Mouse (Mus musculus) heart, embryonic 12.5 days (tissue): Measurements from ENCODE around the gene Cd83. TPM values are rescaled to one million over a fixed set of nuclear protein-coding genes. Genes with fewer than 3 reads are reported as not detected.

Experiments
- ATAC-seq: fragments of 200-750 bp; cut with Nextera tagmentation; 2 replicates; pipeline ENCODE4 v1.8.0; 2017; ENCODE audit warnings: moderate TSS enrichment, moderate library complexity; ENCODE audit not compliant: insufficient number of reproducible peaks, low FRiP score
- H3K27ac ChIP-seq: fragments of 300-500 bp; sonication (generic); 2 replicates; pipeline ENCODE4 v1.5.1; 2016; ENCODE audit warnings: mild to moderate bottlenecking, moderate library complexity; ENCODE audit not compliant: poor library complexity, severe bottlenecking
- H3K27me3 ChIP-seq: fragments of 300-500 bp; sonication (generic); replicated peaks from 2 replicates; pipeline ENCODE4 v1.6.1; 2016; ENCODE audit warnings: mild to moderate bottlenecking, moderate library complexity
- H3K36me3 ChIP-seq: fragments of 300-500 bp; sonication (generic); 2 replicates; pipeline ENCODE4 v1.6.1; 2016; ENCODE audit warnings: mild to moderate bottlenecking, moderate library complexity
- H3K4me1 ChIP-seq: fragments of 300-500 bp; sonication (generic); replicated peaks from 2 replicates; pipeline ENCODE4 v1.6.1; 2016; ENCODE audit warnings: mild to moderate bottlenecking
- H3K4me2 ChIP-seq: fragments of 300-500 bp; sonication (generic); 2 replicates; pipeline ENCODE4 v1.6.1; 2016; ENCODE audit warnings: mild to moderate bottlenecking, moderate library complexity
- H3K4me3 ChIP-seq: fragments of 300-500 bp; sonication (generic); 2 replicates; pipeline ENCODE4 v1.5.1; 2016; ENCODE audit warnings: mild to moderate bottlenecking
- H3K9ac ChIP-seq: fragments of 300-500 bp; sonication (generic); 2 replicates; pipeline ENCODE4 v1.6.1; 2016; ENCODE audit warnings: mild to moderate bottlenecking, moderate library complexity
- H3K9me3 ChIP-seq: fragments of 300-500 bp; sonication (generic); replicated peaks from 2 replicates; pipeline ENCODE4 v1.6.1; 2016; ENCODE audit warnings: mild to moderate bottlenecking, moderate library complexity
- WGBS: fragments of 180-500 bp; shearing (Covaris S2); methylation state at CpG from one replicate; pipeline ENCODE4 v1.1.7; 2016; 5-methylcytosine and 5-hydroxymethylcytosine counted together
- polyA plus RNA-seq: library from polyadenylated mRNA; unstranded; fragments of >200 nt; fragmentation: Nextera tagmentation; extraction: Ambion mirVana; gene quantifications from 2 replicates; pipeline ENCODE4 v1.2.1, GENCODE M21; 2016

Gene Cd83
- polyA plus RNA-seq, 1 experiment from 2014 or later = 1.4 TPM

GRCm38 (mm10) chr13:43798655-43799054 lies 14.1 kb downstream of the Cd83 start:
- WGBS = 69% methylated on average over 4 of the region's 4 CpGs
- Histone ChIP-seq H3K27me3 (0 out of 2 replicates have a peak, but pooled peaks cover 4% of the 10 kb centered on the region), H3K36me3 (no peaks in the 10 kb centered on the region), H3K27ac (no peak overlapping the region), H3K4me1 (0 out of 2 replicates have a peak, but pooled peaks cover 7% of the 10 kb centered on the region), H3K4me3 (no peak overlapping the region), H3K9ac (no peak overlapping the region), H3K9me3 (no peaks in the 10 kb centered on the region), H3K4me2 (no peak overlapping the region)
- no peak for ATAC-seq

- Histone ChIP-seq H3K27ac (no peak overlapping the region), H3K4me3 (no peak overlapping the region), H3K4me2 (no peak overlapping the region), H3K27me3 (no peaks in the 10 kb centered on the region), H3K9me3 (no peaks in the 10 kb centered on the region), H3K9ac (no peak overlapping the region), H3K36me3 (no peaks in the 10 kb centered on the region), H3K4me1 (0 out of 2 replicates have a peak, but pooled peaks cover 7% of the 10 kb centered on the region)
- no peak for ATAC-seq
Observed at GRCm38 (mm10) chr13:43800136-43800535, 15.6 kb downstream of the Cd83 start.

GRCm38 (mm10) chr13:43801961-43802360 lies 17.4 kb downstream of the Cd83 start:
- Histone ChIP-seq H3K9me3 (no peaks in the 10 kb centered on the region), H3K27ac (no peak overlapping the region), H3K4me1 (0 out of 2 replicates have a peak, but pooled peaks cover 2% of the 10 kb centered on the region), H3K27me3 (no peaks in the 10 kb centered on the region), H3K9ac (no peak overlapping the region), H3K4me2 (no peak overlapping the region), H3K36me3 (no peaks in the 10 kb centered on the region), H3K4me3 (no peak overlapping the region)
- 82% methylated on average over 3 of the region's 3 CpGs for WGBS
- no peak for ATAC-seq

- H3K4me1 ChIP-seq = no peaks in the 10 kb centered on the region
- no peaks in the 10 kb centered on the region for H3K9me3 ChIP-seq
- H3K4me3 ChIP-seq = no peak overlapping the region
- no peaks in the 10 kb centered on the region for H3K27me3 ChIP-seq
- no peak overlapping the region for H3K27ac ChIP-seq
- WGBS = 78% methylated on average over 8 of the region's 8 CpGs
- no peak overlapping the region for H3K9ac ChIP-seq
- H3K4me2 ChIP-seq = no peak overlapping the region
- no peak for ATAC-seq
- no peaks in the 10 kb centered on the region for H3K36me3 ChIP-seq
Observed at GRCm38 (mm10) chr13:43802361-43803137, 18.0 kb downstream of the Cd83 start.

GRCm38 (mm10) chr13:43804648-43805047 lies 20.1 kb downstream of the Cd83 start:
- no peaks in the 10 kb centered on the region for H3K36me3 ChIP-seq
- H3K27ac ChIP-seq = no peak overlapping the region
- H3K4me2 ChIP-seq = no peak overlapping the region
- no peak overlapping the region for H3K4me3 ChIP-seq
- WGBS = 83% methylated on average over 3 of the region's 3 CpGs
- H3K4me1 ChIP-seq = no peaks in the 10 kb centered on the region
- no peak for ATAC-seq
- H3K27me3 ChIP-seq = no peaks in the 10 kb centered on the region
- no peak overlapping the region for H3K9ac ChIP-seq
- H3K9me3 ChIP-seq = no peaks in the 10 kb centered on the region

- Histone ChIP-seq H3K27ac (no peak overlapping the region), H3K27me3 (no peaks in the 10 kb centered on the region), H3K4me3 (no peak overlapping the region), H3K36me3 (no peaks in the 10 kb centered on the region), H3K9me3 (no peaks in the 10 kb centered on the region), H3K4me2 (no peak overlapping the region), H3K9ac (no peak overlapping the region), H3K4me1 (no peaks in the 10 kb centered on the region)
- WGBS = 81% methylated on average over 5 of the region's 5 CpGs
- ATAC-seq = no peak
Observed at GRCm38 (mm10) chr13:43805159-43805758, 20.7 kb downstream of the Cd83 start.

- H3K4me2 ChIP-seq = no peak overlapping the region
- H3K4me3 ChIP-seq = no peak overlapping the region
- no peaks in the 10 kb centered on the region for H3K27me3 ChIP-seq
- no peak for ATAC-seq
- H3K9ac ChIP-seq = no peak overlapping the region
- H3K9me3 ChIP-seq = no peaks in the 10 kb centered on the region
- no peaks in the 10 kb centered on the region for H3K36me3 ChIP-seq
- H3K27ac ChIP-seq = no peak overlapping the region
- no peaks in the 10 kb centered on the region for H3K4me1 ChIP-seq
- 71% methylated on average over 14 of the region's 14 CpGs for WGBS
Observed at GRCm38 (mm10) chr13:43806371-43807271, 22.0 kb downstream of the Cd83 start.

GRCm38 (mm10) chr13:43807272-43807675 lies 22.7 kb downstream of the Cd83 start:
- Histone ChIP-seq H3K4me1 (no peaks in the 10 kb centered on the region), H3K27ac (no peak overlapping the region), H3K9ac (no peak overlapping the region), H3K4me3 (no peak overlapping the region), H3K9me3 (no peaks in the 10 kb centered on the region), H3K36me3 (no peaks in the 10 kb centered on the region), H3K27me3 (no peaks in the 10 kb centered on the region), H3K4me2 (no peak overlapping the region)
- no peak for ATAC-seq
- WGBS = 83% methylated on average over 3 of the region's 3 CpGs

GRCm38 (mm10) chr13:43810621-43811020 lies 26.0 kb downstream of the Cd83 start:
- ATAC-seq = no peak
- 75% methylated on average over 6 of the region's 6 CpGs for WGBS
- no peak overlapping the region for H3K4me3 ChIP-seq

GRCm38 (mm10) chr13:43811835-43812234 lies 27.3 kb downstream of the Cd83 start:
- no peaks in the 10 kb centered on the region for H3K4me1 ChIP-seq
- H3K27me3 ChIP-seq = no peaks in the 10 kb centered on the region
- no peak overlapping the region for H3K4me2 ChIP-seq
- no peaks in the 10 kb centered on the region for H3K36me3 ChIP-seq
- H3K9me3 ChIP-seq = peaks cover 5% of the 10 kb centered on the region; the same call in 1 of the 2 replicates
- H3K27ac ChIP-seq = no peak overlapping the region
- WGBS = 79% methylated on average over 3 of the region's 3 CpGs
- no peak for ATAC-seq
- no peak overlapping the region for H3K9ac ChIP-seq
- no peak overlapping the region for H3K4me3 ChIP-seq

More at GRCm38 (mm10) chr13:43810621-43811020, 26.0 kb downstream of the Cd83 start:
- no peak overlapping the region for H3K27ac ChIP-seq
- H3K4me1 ChIP-seq = no peaks in the 10 kb centered on the region
- no peaks in the 10 kb centered on the region for H3K36me3 ChIP-seq
- no peaks in the 10 kb centered on the region for H3K27me3 ChIP-seq
- H3K4me2 ChIP-seq = no peak overlapping the region
- peaks cover 5% of the 10 kb centered on the region; the same call in 1 of the 2 replicates for H3K9me3 ChIP-seq
- H3K9ac ChIP-seq = no peak overlapping the region

GRCm38 (mm10) chr13:43813431-43813830 lies 28.9 kb downstream of the Cd83 start:
- Histone ChIP-seq H3K4me3 (no peak overlapping the region), H3K9ac (no peak overlapping the region), H3K4me1 (no peaks in the 10 kb centered on the region), H3K4me2 (no peak overlapping the region), H3K27me3 (no peaks in the 10 kb centered on the region), H3K36me3 (no peaks in the 10 kb centered on the region), H3K27ac (no peak overlapping the region), H3K9me3 (peaks cover 5% of the 10 kb centered on the region; the same call in 1 of the 2 replicates)
- 83% methylated on average over 8 of the region's 8 CpGs for WGBS
- ATAC-seq = no peak
